Mouse (Mus musculus) heart, postnatal 0 days (tissue): ENCODE results near the gene Trafd1.

Source experiments
- CTCF ChIP-seq: IDR thresholded peaks from 2 replicates; pipeline ENCODE4 v1.5.1; 2016; ENCODE audit warnings: antibody characterized with exemption, control low read depth, low read depth
- EP300 ChIP-seq: IDR thresholded peaks from 2 replicates; pipeline ENCODE4 v1.6.1; 2016; ENCODE audit warnings: antibody characterized with exemption, low read depth

GRCm38 (mm10) chr5:121407856-121408255, 22.4 kb upstream of the Trafd1 start:
- TF ChIP-seq CTCF = no peak
- no peak for TF ChIP-seq EP300
